Mouse (Mus musculus) liver, postnatal 0 days (tissue): ENCODE measurements around the gene Lsm8.

Source experiments
- CTCF ChIP-seq: sonication (generic); IDR thresholded peaks from 2 replicates; pipeline ENCODE4 v1.5.1; 2016; ENCODE audit warnings: antibody characterized with exemption, low read depth
- EP300 ChIP-seq: IDR thresholded peaks from 2 replicates; pipeline ENCODE4 v1.6.1; 2016; ENCODE audit warnings: antibody characterized with exemption, low read depth, mild to moderate bottlenecking

- TF ChIP-seq CTCF (no peak), EP300 (no peak)
Measured at GRCm38 (mm10) chr6:18894142-18894541, 45.8 kb downstream of the Lsm8 start.
